Mouse (Mus musculus): ENCODE results near the gene Plxdc1.

- TF ChIP-seq CTCF (IDR thresholded peaks at IDR 0.05; ENCODE audit: insufficient read depth, low read depth, low read length) (no peak), POLR2A (IDR thresholded peaks at IDR 0.05; ENCODE audit: insufficient read depth, low read depth, low read length) (no peak)
Observed at GRCm38 (mm10) chr11:97924217-97924616, 62.0 kb downstream of the Plxdc1 start.
